Mouse (Mus musculus) cortical plate, adult 2 months (tissue): ENCODE data around the gene Prrt2.

Source experiments
- CTCF ChIP-seq: fragments of 200-500 bp; IDR thresholded peaks from 2 replicates; pipeline ENCODE4 v1.5.1; 2011; ENCODE audit warnings: mild to moderate bottlenecking, control low read depth, low read length; ENCODE audit not compliant: insufficient read depth; ENCODE audit errors: extremely low read depth
- POLR2A ChIP-seq: fragments of 200-500 bp; IDR thresholded peaks from 2 replicates; pipeline ENCODE4 v1.6.1; 2011; ENCODE audit warnings: mild to moderate bottlenecking, low read length, control low read depth; ENCODE audit not compliant: insufficient read depth; ENCODE audit errors: extremely low read depth

DNA sequence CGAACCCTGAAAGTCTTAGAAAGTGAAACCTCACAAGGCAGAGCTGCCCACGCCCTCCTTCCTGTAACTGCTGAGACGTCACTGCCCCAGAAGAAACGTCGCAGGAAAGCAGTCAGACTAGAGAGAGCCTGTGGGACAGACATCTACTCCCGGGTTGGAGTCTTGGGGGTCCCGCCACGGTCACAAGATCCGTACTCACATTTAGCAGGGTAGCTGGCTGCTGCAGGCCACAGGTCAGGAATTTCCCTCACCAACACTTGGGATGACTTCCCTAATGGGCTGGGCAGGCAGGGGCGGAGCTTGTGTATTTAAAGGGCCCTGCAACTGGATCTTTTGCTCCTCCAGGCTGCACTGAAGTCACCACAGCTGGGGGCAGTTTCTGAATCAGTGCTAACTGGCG is 6.7 kb downstream of the Prrt2 start, which contains the start of gene Mvp:
- TF ChIP-seq CTCF (no peak), POLR2A (no peak)
